Mouse (Mus musculus) forebrain, embryonic 14.5 days (tissue): Measurements from ENCODE around the gene 3425401B19Rik. TPM values are rescaled to one million over a fixed set of nuclear protein-coding genes. Genes with fewer than 3 reads are reported as not detected.

Source experiments
- ATAC-seq: fragments of 200-750 bp; cut with Nextera tagmentation; 2 replicates; pipeline ENCODE4 v1.8.0; 2017; ENCODE audit warnings: mild to moderate bottlenecking, moderate library complexity
- DNase-seq: peaks from one replicate; pipeline ENCODE4 v3.0.0-alpha.2; 2015; ENCODE audit warnings: low spot score
- H3K27ac ChIP-seq: fragments of 300-500 bp; sonication (generic); 2 replicates; pipeline ENCODE4 v1.5.1; 2014; ENCODE audit warnings: low read depth, mild to moderate bottlenecking, control low read depth, low read length, moderate library complexity
- H3K27me3 ChIP-seq: fragments of 300-500 bp; sonication (generic); replicated peaks from 2 replicates; pipeline ENCODE4 v1.6.1; 2014; ENCODE audit warnings: low read length, control low read depth, mixed read lengths; ENCODE audit not compliant: control insufficient read depth, insufficient read depth
- H3K36me3 ChIP-seq: fragments of 300-500 bp; sonication (generic); 2 replicates; pipeline ENCODE4 v1.6.1; 2014; ENCODE audit warnings: low read length, control low read depth; ENCODE audit not compliant: control insufficient read depth, insufficient read depth
- H3K4me1 ChIP-seq: fragments of 300-500 bp; sonication (generic); 2 replicates; pipeline ENCODE4 v1.6.1; 2014; ENCODE audit warnings: antibody characterized with exemption, low read length, control low read depth; ENCODE audit not compliant: control insufficient read depth, insufficient read depth
- H3K4me2 ChIP-seq: fragments of 300-500 bp; sonication (generic); 2 replicates; pipeline ENCODE4 v1.6.1; 2014; ENCODE audit warnings: mild to moderate bottlenecking, control low read depth, low read length
- H3K4me3 ChIP-seq: fragments of 300-500 bp; sonication (generic); 2 replicates; pipeline ENCODE4 v1.5.1; 2014; ENCODE audit warnings: low read depth, low read length, control low read depth
- H3K9ac ChIP-seq: fragments of 300-500 bp; sonication (generic); 2 replicates; pipeline ENCODE4 v1.6.1; 2014; ENCODE audit warnings: mild to moderate bottlenecking, low read length, control low read depth, moderate library complexity
- H3K9me3 ChIP-seq: fragments of 300-500 bp; sonication (generic); replicated peaks from 2 replicates; pipeline ENCODE4 v1.6.1; 2016; ENCODE audit warnings: low read length, control low read depth, mixed read lengths; ENCODE audit not compliant: control insufficient read depth
- WGBS: fragments of 180-500 bp; shearing (Covaris S2); extraction: QIAGEN DNeasy Blood & Tissue Kit; methylation state at CpG from one replicate; pipeline ENCODE4 v1.1.7; 2014; 5-methylcytosine and 5-hydroxymethylcytosine counted together
- polyA plus RNA-seq: library from polyadenylated mRNA; unstranded; fragments of >200 nt; fragmentation: Nextera tagmentation; extraction: Ambion mirVana; gene quantifications from 2 replicates; pipeline ENCODE4 v1.2.1, GENCODE M21; 2014

The 3425401B19Rik gene
- polyA plus RNA-seq, 1 experiment from 2014 or later: not detected

GRCm38 (mm10) chr14:32628584-32628983 lies 56.5 kb downstream of the 3425401B19Rik start:
- Histone ChIP-seq H3K4me3 (no peak overlapping the region), H3K4me1 (no peaks in the 10 kb centered on the region), H3K9ac (no peak overlapping the region), H3K9me3 (no peaks in the 10 kb centered on the region), H3K4me2 (no peak overlapping the region), H3K36me3 (no peaks in the 10 kb centered on the region), H3K27me3 (no peaks in the 10 kb centered on the region), H3K27ac (no peak overlapping the region)
- WGBS: 55% methylated on average over 10 of the region's 10 CpGs
- ATAC-seq (no peak), DNase-seq (no peak)

- no peaks in the 10 kb centered on the region for H3K4me1 ChIP-seq
- ATAC-seq: no peak
- no peak overlapping the region for H3K4me3 ChIP-seq
- no peak overlapping the region for H3K27ac ChIP-seq
- no peak overlapping the region for H3K9ac ChIP-seq
- DNase-seq: peak; percentile 52
- no peaks in the 10 kb centered on the region for H3K9me3 ChIP-seq
- WGBS: 60% methylated on average over 1 of the region's 2 CpGs
- no peaks in the 10 kb centered on the region for H3K36me3 ChIP-seq
- no peaks in the 10 kb centered on the region for H3K27me3 ChIP-seq
- no peak overlapping the region for H3K4me2 ChIP-seq
Observed at GRCm38 (mm10) chr14:32627271-32627670, 57.8 kb downstream of the 3425401B19Rik start.

GRCm38 (mm10) chr14:32624811-32625210 lies 60.3 kb downstream of the 3425401B19Rik start:
- ATAC-seq (no peak), DNase-seq (no peak)
- H3K27ac ChIP-seq: no peak overlapping the region
- H3K36me3 ChIP-seq: no peaks in the 10 kb centered on the region
- no peaks in the 10 kb centered on the region for H3K9me3 ChIP-seq
- no peak overlapping the region for H3K4me3 ChIP-seq
- 92% methylated on average over 7 of the region's 7 CpGs for WGBS
- no peak overlapping the region for H3K4me2 ChIP-seq
- H3K9ac ChIP-seq: no peak overlapping the region
- no peaks in the 10 kb centered on the region for H3K27me3 ChIP-seq
- no peaks in the 10 kb centered on the region for H3K4me1 ChIP-seq

DNA sequence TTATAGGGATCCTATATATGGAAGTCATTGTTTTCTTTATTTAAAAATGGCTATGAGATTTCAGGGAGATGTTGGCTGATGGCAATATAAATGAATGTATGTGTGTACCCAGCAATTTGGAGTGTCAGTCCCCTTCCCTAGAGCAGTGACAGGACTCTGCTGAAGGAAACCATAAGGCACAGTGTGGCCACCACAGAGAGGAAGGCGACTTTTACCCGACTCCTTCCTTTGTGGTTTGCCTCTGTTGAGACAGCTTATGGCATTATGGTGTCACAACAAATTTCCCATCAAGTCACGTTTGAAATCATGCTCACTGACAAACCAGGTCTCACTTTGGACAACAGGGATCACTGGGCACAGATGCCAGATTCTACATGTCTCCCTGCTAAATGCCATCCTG lies 60.8 kb downstream of the 3425401B19Rik start:
- Histone ChIP-seq H3K36me3 (no peaks in the 10 kb centered on the region), H3K4me2 (no peak overlapping the region), H3K9ac (no peak overlapping the region), H3K9me3 (no peaks in the 10 kb centered on the region), H3K4me1 (no peaks in the 10 kb centered on the region), H3K27me3 (no peaks in the 10 kb centered on the region), H3K4me3 (no peak overlapping the region), H3K27ac (no peak overlapping the region)
- WGBS: 78% methylated on average over 3 of the region's 3 CpGs
- DNase-seq (no peak), ATAC-seq (no peak)

GRCm38 (mm10) chr14:32617253-32617652 lies 67.8 kb downstream of the 3425401B19Rik start:
- Histone ChIP-seq H3K4me1 (no peaks in the 10 kb centered on the region), H3K27ac (no peak overlapping the region), H3K4me3 (no peak overlapping the region), H3K27me3 (no peaks in the 10 kb centered on the region), H3K4me2 (no peak overlapping the region), H3K9me3 (no peaks in the 10 kb centered on the region), H3K36me3 (no peaks in the 10 kb centered on the region), H3K9ac (no peak overlapping the region)
- WGBS: 90% methylated on average over 5 of the region's 5 CpGs
- no peak for ATAC-seq
- DNase-seq: no peak

DNA sequence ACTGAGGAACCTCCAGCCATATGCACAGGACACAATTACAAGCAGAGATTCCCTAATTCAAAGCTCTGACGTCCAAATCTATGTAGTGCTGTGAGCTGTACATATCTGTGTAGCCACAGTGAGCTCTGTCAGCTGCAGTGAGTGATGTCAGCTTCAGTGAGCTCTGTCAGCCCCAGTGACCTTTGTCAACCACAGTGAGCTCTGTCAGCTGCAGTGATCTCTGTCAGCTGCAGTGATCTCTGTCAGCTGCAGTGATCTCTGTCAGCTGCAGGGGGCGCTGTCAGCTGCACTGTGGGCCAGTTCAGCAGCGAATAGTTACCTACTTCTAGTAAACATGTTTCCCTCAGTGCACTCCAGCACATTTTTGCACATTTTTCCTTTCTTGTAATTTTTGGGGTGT lies 75.7 kb downstream of the 3425401B19Rik start:
- no peak overlapping the region for H3K4me2 ChIP-seq
- H3K27ac ChIP-seq: no peak overlapping the region
- ATAC-seq (no peak), DNase-seq (no peak)
- no peak overlapping the region for H3K9ac ChIP-seq
- H3K27me3 ChIP-seq: no peaks in the 10 kb centered on the region; the same call in 1 of the 2 replicates
- no peaks in the 10 kb centered on the region for H3K4me1 ChIP-seq
- H3K4me3 ChIP-seq: no peak overlapping the region
- no peaks in the 10 kb centered on the region for H3K36me3 ChIP-seq
- WGBS: 18% methylated on average over 3 of the region's 3 CpGs
- H3K9me3 ChIP-seq: no peaks in the 10 kb centered on the region

Other genes with a start within 250 kb of the 3425401B19Rik start
- gene Slc18a3, start 220.4 kb downstream of the 3425401B19Rik start, polyA plus RNA-seq: 0.84 and 1.3 TPM in 2 replicates
- not detected in 2 replicates for gene Chat, start 219.3 kb downstream of the 3425401B19Rik start, polyA plus RNA-seq
- gene Ercc6, start 171.8 kb downstream of the 3425401B19Rik start, polyA plus RNA-seq: 14.8 and 24.2 TPM in 2 replicates
- 0.19 TPM in 1 of 2 replicates, not detected in the other for gene Prrxl1, start 85.9 kb downstream of the 3425401B19Rik start, polyA plus RNA-seq
- gene Tmem273, start 100.7 kb upstream of the 3425401B19Rik start, polyA plus RNA-seq: 0.28 and 0.56 TPM in 2 replicates
- gene Fam170b, start 148.7 kb upstream of the 3425401B19Rik start, polyA plus RNA-seq: not detected in 2 replicates
- gene Vstm4, start 171.5 kb upstream of the 3425401B19Rik start, polyA plus RNA-seq: 6.0 and 9.2 TPM in 2 replicates